Mouse (Mus musculus) spleen, postnatal 36 days (tissue): ENCODE data around the gene Lrrc23.

Source experiments
- DNase-seq, 2 experiments: peaks; one replicate each; pipeline ENCODE4 v3.0.0; 2022; ENCODE audit warnings: low spot score in 2 of 2, mixed read lengths in 1 of 2

The Lrrc23 gene

DNA sequence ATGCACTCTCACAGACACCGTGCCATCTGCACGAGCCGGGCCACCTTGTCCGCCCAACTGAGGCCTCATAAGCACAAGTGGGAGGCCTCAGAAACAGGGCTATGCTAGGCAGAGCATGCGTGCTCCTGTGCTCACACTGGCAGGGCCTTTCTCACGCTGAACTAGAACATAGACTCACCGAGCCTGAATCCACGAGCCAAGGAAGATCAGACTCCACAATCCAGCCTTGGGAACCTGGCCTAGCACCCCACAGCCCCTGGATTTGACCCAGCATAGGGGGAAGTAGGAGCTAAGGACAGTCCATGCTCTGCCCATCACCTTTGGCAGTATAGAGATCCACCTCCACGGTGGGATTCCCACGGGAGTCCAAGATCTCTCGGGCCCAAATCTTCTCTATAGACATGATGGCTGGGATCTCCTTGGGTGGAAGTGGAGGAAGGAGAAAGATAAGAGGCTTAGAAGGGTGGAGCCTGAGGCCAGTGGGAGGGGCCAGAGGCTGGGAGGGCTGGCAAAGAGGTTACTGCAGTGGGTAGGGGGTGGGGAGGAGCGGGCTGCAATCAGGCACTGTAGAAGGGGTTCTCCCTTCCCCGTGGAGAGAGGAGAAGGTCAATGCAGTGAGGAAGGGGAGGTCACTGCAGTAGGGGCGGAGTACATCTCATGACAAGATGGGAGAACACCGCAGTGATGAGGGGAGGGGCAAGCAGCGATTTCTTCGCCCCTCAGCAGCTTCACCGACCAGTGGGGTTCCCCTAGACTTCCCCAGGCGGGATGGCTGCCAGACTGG, 11.4 kb downstream of the Lrrc23 start:
- DNase-seq = no peak

DNA sequence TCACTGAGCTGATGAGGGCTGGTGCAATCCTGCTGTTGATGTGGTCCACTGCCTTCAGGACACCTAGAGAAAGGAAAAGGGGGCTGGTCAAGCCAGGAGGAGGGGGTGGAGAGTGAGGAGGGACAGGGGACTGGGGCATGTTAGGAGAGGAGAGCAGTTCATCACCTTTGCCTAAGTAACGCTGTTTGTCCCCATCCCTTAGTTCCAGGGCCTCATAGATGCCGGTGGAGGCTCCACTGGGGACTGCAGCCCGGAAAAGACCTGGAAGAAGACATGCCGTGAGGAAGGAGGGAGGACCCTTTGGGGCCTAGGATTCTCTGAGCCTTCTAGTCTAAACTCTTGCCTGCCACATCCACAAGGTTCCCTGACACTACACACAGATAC, 12.0 kb downstream of the Lrrc23 start:
- no peak for DNase-seq

DNA sequence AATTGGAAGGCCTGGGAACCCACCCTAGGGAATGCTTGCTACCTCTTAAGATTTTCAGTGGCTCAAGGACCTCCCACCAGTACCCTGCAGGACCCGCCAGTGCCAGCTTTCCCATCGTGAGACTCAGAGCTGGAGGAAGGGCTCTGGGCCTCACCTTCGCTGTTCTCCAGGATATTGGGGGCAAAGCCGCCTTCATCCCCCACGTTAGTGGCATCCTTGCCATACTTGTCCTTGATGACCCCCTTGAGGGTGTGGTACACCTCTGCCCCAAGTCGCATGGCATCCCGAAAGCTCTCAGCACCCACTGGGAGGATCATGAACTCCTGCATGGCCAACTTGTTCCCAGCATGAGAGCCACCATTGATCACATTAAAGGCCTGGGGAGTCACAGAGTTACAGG, 13.6 kb downstream of the Lrrc23 start:
- no peak for DNase-seq

DNA sequence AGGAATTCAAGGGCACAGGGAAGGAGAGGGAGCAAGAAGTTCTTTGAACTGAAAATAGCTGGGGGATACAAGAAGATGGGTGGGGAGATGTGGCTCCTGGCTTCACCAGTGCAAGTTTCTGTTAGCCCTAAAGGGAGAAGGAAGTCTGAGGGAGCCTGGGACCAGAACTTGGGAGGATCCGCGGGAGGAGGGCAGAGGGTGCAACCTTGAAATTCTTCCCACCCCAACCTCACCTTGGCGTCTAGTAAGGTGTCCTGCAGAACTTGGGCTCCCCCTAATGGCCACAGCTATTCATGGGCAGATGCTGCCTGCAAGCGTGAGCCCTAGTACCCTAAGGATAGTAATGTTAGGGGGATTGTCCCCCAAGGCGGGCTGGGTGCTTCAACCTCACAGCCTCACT, 20.3 kb downstream of the Lrrc23 start:
- DNase-seq = peak; percentile 79 to 82

DNA sequence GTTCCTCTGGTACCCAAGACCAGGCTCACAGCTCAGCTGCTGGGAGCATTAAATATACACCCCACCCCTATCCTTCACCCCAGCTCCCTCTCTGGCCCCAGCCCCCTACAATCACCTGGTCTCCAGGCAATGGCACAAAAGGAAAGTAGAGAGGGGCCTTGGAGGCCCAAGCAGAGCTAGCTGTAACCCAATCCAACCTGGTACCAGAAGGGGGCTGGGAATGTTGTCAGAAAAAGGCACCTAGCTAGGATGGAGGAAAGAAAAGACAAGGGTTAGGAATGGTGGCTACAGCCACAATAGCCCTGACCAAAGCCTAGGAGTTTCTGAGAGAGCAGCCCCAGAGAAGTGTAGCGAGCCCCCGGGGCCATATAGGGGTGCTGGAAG, 20.7 kb downstream of the Lrrc23 start:
- no peak for DNase-seq

DNA sequence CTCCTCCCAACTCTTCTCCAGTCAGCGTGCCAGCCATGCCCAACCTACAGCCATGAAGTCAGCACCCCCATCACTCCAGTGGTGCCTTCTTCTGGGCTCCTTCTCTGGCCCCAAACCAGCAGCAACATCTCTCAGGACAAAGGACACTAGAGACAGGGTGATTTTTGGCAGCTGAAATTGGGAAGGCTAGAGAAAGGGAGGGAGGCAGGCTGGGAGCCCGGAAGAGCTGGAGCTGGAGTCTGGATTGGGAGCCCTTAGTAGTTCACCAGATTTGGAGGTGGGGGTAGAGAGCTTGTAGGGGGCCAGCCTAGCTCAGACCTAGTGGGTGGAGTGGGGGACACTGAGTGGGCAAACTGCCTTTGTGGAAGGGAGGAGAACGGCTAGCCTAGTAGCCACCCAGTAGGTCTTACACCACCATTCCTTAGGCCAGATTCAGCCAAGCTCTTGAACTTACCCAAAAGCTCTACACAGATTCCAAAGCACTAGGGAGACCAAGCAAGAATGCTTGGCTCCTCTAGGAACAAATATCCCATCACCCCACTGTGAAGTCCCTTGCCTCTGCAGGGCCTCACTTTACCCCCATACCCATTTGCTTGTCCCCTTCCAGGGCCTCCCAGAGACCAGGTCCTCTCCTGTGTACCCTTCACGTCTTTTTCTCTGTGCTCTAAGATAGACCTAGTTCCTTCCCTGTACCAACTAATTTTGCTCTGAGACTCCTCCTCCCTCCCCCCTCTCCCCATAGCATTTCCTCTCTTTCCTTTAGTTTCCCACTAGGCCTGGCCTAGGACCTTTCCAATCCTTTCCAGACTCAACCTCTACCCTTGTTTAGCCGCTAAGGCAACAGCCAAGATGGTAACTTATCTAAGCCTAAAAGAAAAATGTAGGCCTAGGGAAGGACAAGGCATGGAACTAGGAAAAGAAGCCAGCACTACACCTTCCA, 21.3 kb downstream of the Lrrc23 start:
- no peak for DNase-seq

GRCm38 (mm10) chr6:124757351-124757880, 22.1 kb downstream of the Lrrc23 start:
- no peak for DNase-seq

DNA sequence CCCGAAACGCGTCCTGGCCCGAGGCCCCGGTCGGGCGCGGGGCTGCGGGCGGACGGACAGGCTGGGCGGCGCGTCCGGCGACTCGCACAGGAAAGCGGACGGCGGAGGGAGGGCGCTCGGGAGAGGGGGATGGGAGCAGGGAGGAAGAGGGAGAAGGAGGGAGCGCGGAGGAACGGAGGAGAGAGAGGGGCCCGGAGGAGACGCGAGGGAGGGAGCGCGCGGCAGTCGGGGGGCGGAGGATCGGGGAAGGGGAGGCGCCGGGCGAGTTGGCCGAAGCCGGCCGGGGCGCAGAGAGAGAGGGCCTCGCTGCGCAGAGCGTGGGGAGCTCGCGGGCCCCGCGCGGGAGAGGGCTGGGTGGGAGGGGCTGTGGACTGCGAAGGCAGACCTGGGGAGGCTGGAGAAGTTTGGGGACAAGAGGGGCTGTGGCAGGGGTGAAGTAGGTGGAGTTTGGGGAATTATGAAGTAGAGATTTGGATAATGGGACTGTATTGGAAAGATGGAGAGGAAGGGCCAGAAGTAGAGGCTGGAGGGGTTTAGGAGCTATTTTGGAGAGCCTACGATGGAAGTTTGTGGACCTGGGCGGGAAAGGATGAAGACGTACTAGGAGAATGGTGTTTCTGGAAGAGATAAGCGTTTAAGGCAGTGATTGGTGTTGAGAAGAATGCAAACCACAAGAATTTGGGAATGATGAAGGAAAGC, 22.7 kb downstream of the Lrrc23 start:
- DNase-seq = peak in 1 of 2 experiments; percentile 50

DNA sequence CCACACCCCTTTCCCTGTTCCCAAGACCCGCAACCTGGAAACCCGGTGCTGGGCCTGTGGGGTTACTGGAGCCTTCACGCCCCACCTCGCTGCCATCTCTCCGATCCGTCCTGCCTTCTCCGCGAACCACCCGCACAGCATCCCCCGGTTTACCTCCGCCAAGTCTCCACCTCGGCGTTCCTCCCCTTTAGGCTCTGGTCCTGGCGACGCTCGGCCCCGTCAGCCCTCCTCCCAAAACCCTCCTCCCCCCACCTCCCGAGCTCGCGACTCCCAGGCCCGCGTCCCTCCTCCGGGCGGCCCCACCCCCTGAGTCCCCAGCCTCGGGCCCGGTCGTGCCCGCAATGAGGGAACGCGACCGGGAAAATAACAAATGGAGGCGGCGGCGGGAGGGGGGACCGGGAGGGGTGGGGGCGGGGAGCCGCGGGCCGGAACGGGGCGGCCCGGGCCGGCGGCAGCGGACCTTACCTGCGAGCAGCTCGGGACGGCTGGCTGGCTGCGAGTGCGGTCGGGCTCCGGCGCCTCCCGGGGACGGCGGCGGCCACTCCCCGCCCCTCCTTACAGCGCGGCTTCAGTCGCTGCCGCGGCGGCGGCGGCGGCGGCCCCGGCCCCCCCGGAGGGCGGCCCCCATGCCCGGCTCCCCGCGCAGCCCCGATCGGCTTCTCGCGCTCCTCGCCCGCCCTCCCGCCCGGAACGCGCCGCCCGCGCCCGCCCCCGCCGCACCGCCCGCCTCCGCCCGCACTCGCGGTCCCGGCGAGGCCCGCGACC, 23.5 kb downstream of the Lrrc23 start, which contains the start of the genes Gm45234 and Atn1:
Gm45234 (minus strand) TSS at position 191 of the 765 bp plus-strand sequence.
Atn1 (minus strand) TSS at position 694 of the 765 bp plus-strand sequence.
- DNase-seq = no peak

DNA sequence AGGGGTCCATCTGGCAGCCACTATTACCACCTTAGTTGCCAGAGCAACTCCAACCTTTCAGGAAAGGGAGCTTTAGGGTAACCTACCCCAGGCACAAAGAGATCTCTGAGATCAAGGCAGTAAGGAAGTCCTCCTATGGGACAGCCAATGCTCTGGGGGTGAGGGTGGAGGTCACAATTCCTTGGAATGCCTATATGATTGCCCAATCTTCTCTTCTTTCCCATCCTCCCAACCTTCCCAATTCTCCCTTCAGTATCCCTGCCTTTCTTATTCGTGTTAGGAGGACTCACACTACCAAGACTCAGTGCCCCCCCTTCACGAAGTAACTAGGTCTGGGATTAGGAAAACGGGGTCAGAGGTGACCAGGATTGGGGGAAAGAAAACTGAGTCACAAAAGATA, 24.2 kb downstream of the Lrrc23 start:
- no peak for DNase-seq

GRCm38 (mm10) chr6:124753861-124754260, 25.7 kb downstream of the Lrrc23 start:
- no peak for DNase-seq

GRCm38 (mm10) chr6:124750405-124750804, 29.1 kb downstream of the Lrrc23 start:
- no peak for DNase-seq

- DNase-seq = no peak
Measured at GRCm38 (mm10) chr6:124746654-124747632, 32.6 kb downstream of the Lrrc23 start.

- DNase-seq = no peak
Measured at GRCm38 (mm10) chr6:124746296-124746605, 33.3 kb downstream of the Lrrc23 start.

DNA sequence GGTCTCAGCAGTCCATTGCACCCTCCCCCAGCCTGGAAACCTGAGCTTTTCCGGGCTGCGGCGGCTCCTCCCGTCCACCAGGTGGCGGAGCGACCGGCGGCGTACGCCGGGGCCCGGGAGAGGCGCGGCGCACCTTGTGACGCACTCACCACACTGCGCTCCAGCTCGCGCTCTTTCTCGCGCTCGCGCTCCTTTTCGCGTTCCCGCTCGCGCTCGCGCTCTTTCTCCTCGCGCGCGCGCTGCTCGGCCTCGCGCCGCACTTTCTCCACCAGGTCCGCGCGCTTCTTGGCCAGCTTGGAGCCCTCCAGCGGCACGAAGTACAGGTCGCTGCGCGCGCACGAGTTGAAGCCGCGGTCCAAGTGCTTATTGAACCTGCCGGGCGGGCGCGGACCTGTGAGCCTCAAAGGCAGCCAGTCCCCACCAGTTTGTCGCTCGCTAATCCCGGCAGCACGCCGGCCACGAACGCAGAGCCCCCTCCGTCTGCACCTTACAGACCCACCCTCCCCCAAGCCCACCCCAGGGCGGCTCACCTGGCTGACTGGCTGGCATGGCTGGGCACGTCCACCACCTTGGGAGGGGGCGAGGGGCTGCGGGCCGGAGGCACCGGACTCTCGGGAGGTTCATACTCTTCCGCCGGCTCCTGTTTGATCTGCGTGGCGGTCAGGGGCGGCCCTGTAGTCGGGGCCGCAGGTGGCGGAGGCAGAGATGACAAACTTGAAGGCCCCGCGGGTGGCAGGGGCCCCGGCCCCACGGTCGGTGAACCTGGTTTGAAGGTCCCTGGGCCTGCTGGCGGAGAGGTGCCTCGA, 33.8 kb downstream of the Lrrc23 start:
- DNase-seq = peak; percentile 93 to 94

- no peak for DNase-seq
Measured at GRCm38 (mm10) chr6:124744755-124745321, 34.7 kb downstream of the Lrrc23 start.

- no peak for DNase-seq
Measured at GRCm38 (mm10) chr6:124743647-124744046, 35.9 kb downstream of the Lrrc23 start.

DNA sequence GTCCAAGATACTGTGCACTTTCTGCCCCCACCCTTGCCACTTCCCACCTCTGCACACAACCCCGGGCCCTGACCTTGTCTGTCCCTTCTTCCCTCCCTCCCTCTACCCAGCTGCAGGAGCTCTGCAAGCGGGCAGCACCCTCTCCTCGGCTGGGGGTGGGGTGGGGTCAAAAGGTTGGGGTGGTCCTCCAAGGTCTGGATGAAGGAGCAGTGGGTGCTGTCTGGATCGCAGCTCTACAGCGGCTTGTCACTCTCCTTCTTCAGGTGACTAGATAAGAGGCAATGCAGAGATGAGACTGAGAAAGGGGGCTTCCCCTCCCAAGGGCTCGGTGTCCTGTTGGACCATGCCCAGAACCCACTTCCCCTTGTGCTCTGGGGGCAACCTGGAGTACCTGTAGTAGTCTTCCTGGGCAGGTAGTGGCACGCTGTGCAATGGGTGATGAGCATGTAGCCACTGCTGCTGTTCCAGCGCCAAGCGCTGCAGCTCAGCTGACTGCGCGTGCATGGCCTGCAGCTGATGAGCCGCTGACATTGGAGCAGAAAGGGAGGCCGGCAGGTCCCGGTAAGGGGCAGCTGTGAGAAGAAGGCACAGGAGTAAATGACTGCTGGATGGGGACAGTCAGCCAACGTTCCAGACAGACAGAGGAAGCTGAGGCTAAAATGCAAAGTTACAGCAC, 36.5 kb downstream of the Lrrc23 start:
- no peak for DNase-seq
